Mouse (Mus musculus) midbrain, embryonic 13.5 days (tissue): Measurements from ENCODE around the gene Nkx1-1. TPM values are rescaled to one million over a fixed set of nuclear protein-coding genes. Genes with fewer than 3 reads are reported as not detected.

Source experiments
- ATAC-seq: fragments of 200-750 bp; cut with Nextera tagmentation; 2 replicates; pipeline ENCODE4 v1.8.0; 2017; ENCODE audit warnings: mild to moderate bottlenecking, moderate TSS enrichment, moderate library complexity
- H3K27ac ChIP-seq: fragments of 300-500 bp; sonication (generic); 2 replicates; pipeline ENCODE4 v1.5.1; 2015; ENCODE audit warnings: inconsistent platforms, mild to moderate bottlenecking, moderate library complexity
- H3K27me3 ChIP-seq: fragments of 300-500 bp; sonication (generic); 2 replicates; pipeline ENCODE4 v1.6.1; 2015; ENCODE audit warnings: mild to moderate bottlenecking, inconsistent platforms
- H3K36me3 ChIP-seq: fragments of 300-500 bp; sonication (generic); 2 replicates; pipeline ENCODE4 v1.6.1; 2015; ENCODE audit warnings: mild to moderate bottlenecking, inconsistent platforms
- H3K4me1 ChIP-seq: fragments of 300-500 bp; sonication (generic); replicated peaks from 2 replicates; pipeline ENCODE4 v1.6.1; 2015; ENCODE audit warnings: inconsistent platforms
- H3K4me2 ChIP-seq: fragments of 300-500 bp; sonication (generic); replicated peaks from 2 replicates; pipeline ENCODE4 v1.6.1; 2015; ENCODE audit warnings: moderate library complexity, mild to moderate bottlenecking, inconsistent platforms
- H3K4me3 ChIP-seq: fragments of 300-500 bp; sonication (generic); replicated peaks from 2 replicates; pipeline ENCODE4 v1.5.1; 2015; ENCODE audit warnings: mild to moderate bottlenecking, inconsistent platforms
- H3K9ac ChIP-seq: fragments of 300-500 bp; sonication (generic); replicated peaks from 2 replicates; pipeline ENCODE4 v1.6.1; 2015; ENCODE audit warnings: mild to moderate bottlenecking, inconsistent platforms
- H3K9me3 ChIP-seq: fragments of 300-500 bp; sonication (generic); 2 replicates; pipeline ENCODE4 v1.6.1; 2016; ENCODE audit warnings: mild to moderate bottlenecking, inconsistent platforms
- whole genome bisulfite sequencing: fragments of 180-500 bp; shearing (Covaris S2); methylation state at CpG from one replicate; pipeline ENCODE4 v1.1.7; 2015; 5-methylcytosine and 5-hydroxymethylcytosine counted together
- polyA plus RNA-seq: library from polyadenylated mRNA; unstranded; fragments of >200 nt; fragmentation: Nextera tagmentation; extraction: Ambion mirVana; gene quantifications from 2 replicates; pipeline ENCODE4 v1.2.1, GENCODE M21; 2015

Nkx1-1 gene
- polyA plus RNA-seq = not detected in 2 replicates

GRCm38 (mm10) chr5:33433201-33434138, at the start of gene Nkx1-1:
Gene Nkx1-1 (minus strand): TSS chr5:33433976.
- peaks cover 100% of the 10 kb centered on the region for H3K27me3 ChIP-seq
- H3K4me2 ChIP-seq = peak within 1 kb of the TSS; percentile 46
- H3K36me3 ChIP-seq = no peaks in the 10 kb centered on the region
- no peak within 1 kb of the TSS for H3K9ac ChIP-seq
- H3K9me3 ChIP-seq = no peaks in the 10 kb centered on the region
- 0 out of 2 replicates have a peak, but pooled peaks have one; percentile 7 for ATAC-seq
- peaks cover 57% of the 10 kb centered on the region for H3K4me1 ChIP-seq
- H3K4me3 ChIP-seq = peak within 1 kb of the TSS; percentile 27
- H3K27ac ChIP-seq = no peak within 1 kb of the TSS
- 1% methylated on average over 89 of the region's 90 CpGs for WGBS

- Histone ChIP-seq H3K9me3 (no peaks in the 10 kb centered on the region; the same call in 1 of the 2 replicates), H3K27me3 (peaks cover 8% of the 10 kb centered on the region; the same call in 1 of the 2 replicates), H3K4me3 (no peak overlapping the region), H3K4me1 (peaks cover 25% of the 10 kb centered on the region), H3K27ac (no peak overlapping the region), H3K4me2 (no peak overlapping the region), H3K9ac (no peak overlapping the region), H3K36me3 (no peaks in the 10 kb centered on the region)
- 53% methylated on average over 7 of the region's 7 CpGs for WGBS
- ATAC-seq = peak; percentile 34
Observed at GRCm38 (mm10) chr5:33481318-33481685, 47.5 kb upstream of the Nkx1-1 start.

GRCm38 (mm10) chr5:33480582-33481317, 47.0 kb upstream of the Nkx1-1 start:
- no peak overlapping the region for H3K4me3 ChIP-seq
- H3K4me1 ChIP-seq = peaks cover 23% of the 10 kb centered on the region
- WGBS = 48% methylated on average over 26 of the region's 26 CpGs
- peak; percentile 69 for ATAC-seq
- H3K4me2 ChIP-seq = no peak overlapping the region
- no peak overlapping the region for H3K9ac ChIP-seq
- H3K27ac ChIP-seq = peak overlapping the region; percentile 25
- H3K9me3 ChIP-seq = no peaks in the 10 kb centered on the region; the same call in 1 of the 2 replicates
- no peaks in the 10 kb centered on the region for H3K36me3 ChIP-seq
- H3K27me3 ChIP-seq = peaks cover 7% of the 10 kb centered on the region; the same call in 1 of the 2 replicates

GRCm38 (mm10) chr5:33465464-33465863, 31.7 kb upstream of the Nkx1-1 start:
- peak; percentile 24; the same call in 1 of the 2 replicates for ATAC-seq
- no peak overlapping the region for H3K4me3 ChIP-seq
- peaks cover 30% of the 10 kb centered on the region for H3K4me1 ChIP-seq
- no peaks in the 10 kb centered on the region for H3K9me3 ChIP-seq
- peak overlapping the region; percentile 55 for H3K27ac ChIP-seq
- H3K36me3 ChIP-seq = no peaks in the 10 kb centered on the region
- H3K9ac ChIP-seq = no peak overlapping the region
- peaks cover 21% of the 10 kb centered on the region for H3K27me3 ChIP-seq
- H3K4me2 ChIP-seq = no peak overlapping the region
- 21% methylated on average over 11 of the region's 11 CpGs for WGBS

- 72% methylated on average over 7 of the region's 7 CpGs for WGBS
- Histone ChIP-seq H3K4me2 (no peak overlapping the region), H3K4me3 (no peak overlapping the region), H3K27me3 (peaks cover 27% of the 10 kb centered on the region), H3K9me3 (no peaks in the 10 kb centered on the region), H3K36me3 (no peaks in the 10 kb centered on the region), H3K4me1 (peaks cover 30% of the 10 kb centered on the region), H3K9ac (no peak overlapping the region), H3K27ac (no peak overlapping the region)
- no peak for ATAC-seq
Observed at GRCm38 (mm10) chr5:33464390-33464789, 30.6 kb upstream of the Nkx1-1 start.

- H3K27me3 ChIP-seq = peaks cover 29% of the 10 kb centered on the region
- H3K36me3 ChIP-seq = no peaks in the 10 kb centered on the region
- no peak overlapping the region for H3K9ac ChIP-seq
- peaks cover 13% of the 10 kb centered on the region for H3K4me1 ChIP-seq
- H3K4me2 ChIP-seq = no peak overlapping the region
- H3K27ac ChIP-seq = no peak overlapping the region
- no peak for ATAC-seq
- 77% methylated on average over 2 of the region's 2 CpGs for WGBS
- no peaks in the 10 kb centered on the region for H3K9me3 ChIP-seq
- no peak overlapping the region for H3K4me3 ChIP-seq
Observed at GRCm38 (mm10) chr5:33459111-33459510, 25.3 kb upstream of the Nkx1-1 start.

- H3K4me2 ChIP-seq = no peak overlapping the region
- 63% methylated on average over 3 of the region's 3 CpGs for WGBS
- peaks cover 28% of the 10 kb centered on the region for H3K27me3 ChIP-seq
- no peaks in the 10 kb centered on the region for H3K9me3 ChIP-seq
- peaks cover 9% of the 10 kb centered on the region; the same call in 1 of the 2 replicates for H3K4me1 ChIP-seq
- no peaks in the 10 kb centered on the region for H3K36me3 ChIP-seq
- no peak overlapping the region for H3K27ac ChIP-seq
- H3K9ac ChIP-seq = no peak overlapping the region
- ATAC-seq = 0 out of 2 replicates have a peak, but pooled peaks have one; percentile 38
- H3K4me3 ChIP-seq = no peak overlapping the region
Observed at GRCm38 (mm10) chr5:33458132-33458622, 24.4 kb upstream of the Nkx1-1 start.

GRCm38 (mm10) chr5:33455737-33456136, 22.0 kb upstream of the Nkx1-1 start:
- H3K4me1 ChIP-seq = peaks cover 4% of the 10 kb centered on the region; the same call in 1 of the 2 replicates
- H3K9me3 ChIP-seq = no peaks in the 10 kb centered on the region
- no peak overlapping the region for H3K4me3 ChIP-seq
- no peak overlapping the region for H3K9ac ChIP-seq
- ATAC-seq = no peak
- no peak overlapping the region for H3K27ac ChIP-seq
- H3K27me3 ChIP-seq = peaks cover 39% of the 10 kb centered on the region
- no peak overlapping the region for H3K4me2 ChIP-seq
- H3K36me3 ChIP-seq = no peaks in the 10 kb centered on the region
- 68% methylated on average over 8 of the region's 8 CpGs for WGBS

GRCm38 (mm10) chr5:33443794-33444193, 10.0 kb upstream of the Nkx1-1 start:
- H3K27me3 ChIP-seq = peaks cover 76% of the 10 kb centered on the region
- H3K9me3 ChIP-seq = no peaks in the 10 kb centered on the region
- H3K4me2 ChIP-seq = no peak overlapping the region
- H3K27ac ChIP-seq = no peak overlapping the region
- no peak overlapping the region for H3K9ac ChIP-seq
- 50% methylated on average over 9 of the region's 9 CpGs for WGBS
- H3K36me3 ChIP-seq = no peaks in the 10 kb centered on the region
- no peak overlapping the region for H3K4me3 ChIP-seq
- peaks cover 11% of the 10 kb centered on the region for H3K4me1 ChIP-seq
- no peak for ATAC-seq

GRCm38 (mm10) chr5:33442927-33443710, 9.3 kb upstream of the Nkx1-1 start:
- H3K36me3 ChIP-seq = no peaks in the 10 kb centered on the region
- H3K4me3 ChIP-seq = peak overlapping the region; percentile 42
- peak overlapping the region; percentile 79 for H3K4me2 ChIP-seq
- 4% methylated on average over 55 of the region's 56 CpGs for WGBS
- H3K27ac ChIP-seq = no peak overlapping the region
- H3K9me3 ChIP-seq = no peaks in the 10 kb centered on the region
- H3K4me1 ChIP-seq = peaks cover 13% of the 10 kb centered on the region
- peaks cover 78% of the 10 kb centered on the region for H3K27me3 ChIP-seq
- ATAC-seq = peak; percentile 65
- H3K9ac ChIP-seq = peak overlapping the region; percentile 64

- peak; percentile 34; the same call in 1 of the 2 replicates for ATAC-seq
- no peaks in the 10 kb centered on the region for H3K9me3 ChIP-seq
- no peaks in the 10 kb centered on the region for H3K36me3 ChIP-seq
- no peak overlapping the region for H3K27ac ChIP-seq
- H3K4me2 ChIP-seq = no peak overlapping the region
- H3K4me3 ChIP-seq = no peak overlapping the region
- H3K4me1 ChIP-seq = peaks cover 42% of the 10 kb centered on the region
- WGBS = 3% methylated on average over 23 of the region's 23 CpGs
- no peak overlapping the region for H3K9ac ChIP-seq
- H3K27me3 ChIP-seq = peaks cover 99% of the 10 kb centered on the region
Observed at GRCm38 (mm10) chr5:33438214-33438613, 4.4 kb upstream of the Nkx1-1 start.
